Mouse (Mus musculus): ENCODE data around the gene Ngdn. TPM values are rescaled to one million over a fixed set of nuclear protein-coding genes. Genes with fewer than 3 reads are reported as not detected.
"Not testable (repeated sequence)": the region's sequence is repeated elsewhere in the genome, so short reads cannot be mapped to it uniquely, and the experiment has no call there.

The Ngdn gene
- polyA plus RNA-seq (2016; fragmentation: Nextera tagmentation; extraction: Ambion mirVana) = 97.5 and 98.1 TPM in 2 replicates

GRCm38 (mm10) chr14:55014991-55015766 is at the start of gene Ngdn:
Gene Ngdn (plus strand): TSS chr14:55015454.
- WGBS = under 1% methylated on average over 36 of the region's 36 CpGs
- peaks cover 27% of the 10 kb centered on the region for H3K36me3 ChIP-seq
- H3K9me3 ChIP-seq (replicated peaks) = no peaks in the 10 kb centered on the region
- peak within 1 kb of the TSS; percentile 83 for H3K4me3 ChIP-seq
- peak within 1 kb of the TSS; percentile 93 for H3K27ac ChIP-seq
- H3K27me3 ChIP-seq (ENCODE audit: low read depth, poor library complexity, severe bottlenecking) = no peaks in the 10 kb centered on the region
- DNase-seq (ENCODE audit: low spot score) = peak; percentile 96
- no peaks in the 10 kb centered on the region for H3K4me1 ChIP-seq

- Histone ChIP-seq H3K4me3 (no peak overlapping the region), H3K27me3 (ENCODE audit: low read depth, poor library complexity, severe bottlenecking) (no peaks in the 10 kb centered on the region), H3K36me3 (no peaks in the 10 kb centered on the region), H3K4me1 (0 out of 2 replicates have a peak, but pooled peaks cover 8% of the 10 kb centered on the region), H3K27ac (no peak overlapping the region), H3K9me3 (replicated peaks) (no peaks in the 10 kb centered on the region)
- WGBS = 67% methylated on average over 6 of the region's 6 CpGs
- no peak for DNase-seq (ENCODE audit: low spot score)
Observed at GRCm38 (mm10) chr14:54965631-54966030, 49.6 kb upstream of the Ngdn start.

GRCm38 (mm10) chr14:54966320-54966977 is 48.8 kb upstream of the Ngdn start, which contains the start of gene Myh6:
Gene Myh6 (minus strand): TSS chr14:54966927.
- Histone ChIP-seq H3K27me3 (ENCODE audit: low read depth, poor library complexity, severe bottlenecking) (no peaks in the 10 kb centered on the region), H3K27ac (no peak within 1 kb of the TSS), H3K4me1 (0 out of 2 replicates have a peak, but pooled peaks cover 3% of the 10 kb centered on the region), H3K4me3 (no peak within 1 kb of the TSS), H3K9me3 (replicated peaks) (no peaks in the 10 kb centered on the region), H3K36me3 (no peaks in the 10 kb centered on the region)
- WGBS = 70% methylated on average over 7 of the region's 7 CpGs
- DNase-seq (ENCODE audit: low spot score) = no peak

GRCm38 (mm10) chr14:54967874-54968273 is 47.4 kb upstream of the Ngdn start:
- DNase-seq (ENCODE audit: low spot score) = no peak
- 86% methylated on average over 3 of the region's 3 CpGs for WGBS
- H3K4me1 ChIP-seq = 0 out of 2 replicates have a peak, but pooled peaks cover 3% of the 10 kb centered on the region
- H3K27ac ChIP-seq = no peak overlapping the region
- H3K9me3 ChIP-seq (replicated peaks) = no peaks in the 10 kb centered on the region
- no peaks in the 10 kb centered on the region for H3K36me3 ChIP-seq
- H3K27me3 ChIP-seq (ENCODE audit: low read depth, poor library complexity, severe bottlenecking) = no peaks in the 10 kb centered on the region
- no peak overlapping the region for H3K4me3 ChIP-seq

GRCm38 (mm10) chr14:54968344-54968743 is 46.9 kb upstream of the Ngdn start:
- Histone ChIP-seq H3K4me1 (0 out of 2 replicates have a peak, but pooled peaks cover 3% of the 10 kb centered on the region), H3K36me3 (no peaks in the 10 kb centered on the region), H3K4me3 (no peak overlapping the region), H3K9me3 (replicated peaks) (no peaks in the 10 kb centered on the region), H3K27ac (no peak overlapping the region), H3K27me3 (ENCODE audit: low read depth, poor library complexity, severe bottlenecking) (no peaks in the 10 kb centered on the region)
- DNase-seq (ENCODE audit: low spot score) = no peak

GRCm38 (mm10) chr14:54972786-54973185 is 42.5 kb upstream of the Ngdn start:
- not testable (repeated sequence) for H3K36me3 ChIP-seq
- 94% methylated on average over 10 of the region's 11 CpGs for WGBS
- 0 out of 2 replicates have a peak, but pooled peaks cover 10% of the 10 kb centered on the region for H3K27me3 ChIP-seq (ENCODE audit: low read depth, poor library complexity, severe bottlenecking)

GRCm38 (mm10) chr14:54974068-54974791 is 41.0 kb upstream of the Ngdn start:
- DNase-seq (ENCODE audit: low spot score) = no peak
- H3K27me3 ChIP-seq (ENCODE audit: low read depth, poor library complexity, severe bottlenecking) = 0 out of 2 replicates have a peak, but pooled peaks cover 16% of the 10 kb centered on the region
- no peak overlapping the region for H3K27ac ChIP-seq
- no peak overlapping the region for H3K4me3 ChIP-seq
- no peaks in the 10 kb centered on the region for H3K4me1 ChIP-seq
- no peaks in the 10 kb centered on the region for H3K9me3 ChIP-seq (replicated peaks)
- 81% methylated on average over 6 of the region's 6 CpGs for WGBS
- no peaks in the 10 kb centered on the region for H3K36me3 ChIP-seq

More at GRCm38 (mm10) chr14:54972786-54973185, 42.5 kb upstream of the Ngdn start:
- not testable (repeated sequence) for DNase-seq (ENCODE audit: low spot score); H3K27ac ChIP-seq; H3K4me1 ChIP-seq; H3K9me3 ChIP-seq (replicated peaks); H3K4me3 ChIP-seq

- Histone ChIP-seq H3K27ac (no peak within 1 kb of the TSS), H3K4me1 (no peaks in the 10 kb centered on the region)
Observed at GRCm38 (mm10) chr14:54976633-54977032, 38.6 kb upstream of the Ngdn start, which contains the start of gene Gm17428. Gene Gm17428 (plus strand): TSS chr14:54976933.

GRCm38 (mm10) chr14:54978664-54979063 is 36.6 kb upstream of the Ngdn start:
- DNase-seq (ENCODE audit: low spot score) = no peak
- Histone ChIP-seq H3K27me3 (ENCODE audit: low read depth, poor library complexity, severe bottlenecking) (0 out of 2 replicates have a peak, but pooled peaks cover 16% of the 10 kb centered on the region), H3K4me1 (no peaks in the 10 kb centered on the region), H3K9me3 (replicated peaks) (no peaks in the 10 kb centered on the region), H3K27ac (no peak overlapping the region), H3K36me3 (no peaks in the 10 kb centered on the region), H3K4me3 (no peak overlapping the region)
- 86% methylated on average over 8 of the region's 8 CpGs for WGBS

More at GRCm38 (mm10) chr14:54976633-54977032, 38.6 kb upstream of the Ngdn start, which contains the start of gene Gm17428:
- 68% methylated on average over 1 of the region's 1 CpGs for WGBS
- no peaks in the 10 kb centered on the region for H3K9me3 ChIP-seq (replicated peaks)
- 0 out of 2 replicates have a peak, but pooled peaks cover 16% of the 10 kb centered on the region for H3K27me3 ChIP-seq (ENCODE audit: low read depth, poor library complexity, severe bottlenecking)
- DNase-seq (ENCODE audit: low spot score) = no peak
- H3K36me3 ChIP-seq = no peaks in the 10 kb centered on the region
- H3K4me3 ChIP-seq = no peak within 1 kb of the TSS

GRCm38 (mm10) chr14:54981934-54982333 is 33.3 kb upstream of the Ngdn start:
- H3K27ac ChIP-seq = no peak overlapping the region
- WGBS = 94% methylated on average over 7 of the region's 7 CpGs
- no peaks in the 10 kb centered on the region for H3K36me3 ChIP-seq
- H3K4me3 ChIP-seq = no peak overlapping the region
- no peaks in the 10 kb centered on the region for H3K9me3 ChIP-seq (replicated peaks)
- H3K4me1 ChIP-seq = no peaks in the 10 kb centered on the region
- no peak for DNase-seq (ENCODE audit: low spot score)
- H3K27me3 ChIP-seq (ENCODE audit: low read depth, poor library complexity, severe bottlenecking) = 0 out of 2 replicates have a peak, but pooled peaks cover 5% of the 10 kb centered on the region

GRCm38 (mm10) chr14:54988350-54988874 is 26.8 kb upstream of the Ngdn start:
- not testable (repeated sequence) for H3K36me3 ChIP-seq; H3K27me3 ChIP-seq (ENCODE audit: low read depth, poor library complexity, severe bottlenecking); DNase-seq (ENCODE audit: low spot score); H3K4me3 ChIP-seq; H3K4me1 ChIP-seq; H3K27ac ChIP-seq; H3K9me3 ChIP-seq (replicated peaks)
- 90% methylated on average over 9 of the region's 9 CpGs for WGBS

- DNase-seq (ENCODE audit: low spot score) = no peak
- H3K9me3 ChIP-seq (replicated peaks) = no peaks in the 10 kb centered on the region
- H3K4me1 ChIP-seq = no peaks in the 10 kb centered on the region
- no peaks in the 10 kb centered on the region for H3K27me3 ChIP-seq (ENCODE audit: low read depth, poor library complexity, severe bottlenecking)
- WGBS = 93% methylated on average over 13 of the region's 13 CpGs
- H3K4me3 ChIP-seq = no peak overlapping the region
- H3K27ac ChIP-seq = no peak overlapping the region
- H3K36me3 ChIP-seq = no peaks in the 10 kb centered on the region
Observed at GRCm38 (mm10) chr14:54988882-54989281, 26.4 kb upstream of the Ngdn start.

All from limb, embryonic 10.5 days (tissue).